Mouse (Mus musculus) urinary bladder, postnatal 14 days (tissue): ENCODE results near the gene Clgn.
"Not testable (repeated sequence)": the region's sequence is repeated elsewhere in the genome, so short reads cannot be mapped to it uniquely, and the experiment has no call there.

Experiments
- DNase-seq: peaks from one replicate; pipeline ENCODE4 v3.0.0; 2021; ENCODE audit warnings: low spot score

Clgn gene

DNA sequence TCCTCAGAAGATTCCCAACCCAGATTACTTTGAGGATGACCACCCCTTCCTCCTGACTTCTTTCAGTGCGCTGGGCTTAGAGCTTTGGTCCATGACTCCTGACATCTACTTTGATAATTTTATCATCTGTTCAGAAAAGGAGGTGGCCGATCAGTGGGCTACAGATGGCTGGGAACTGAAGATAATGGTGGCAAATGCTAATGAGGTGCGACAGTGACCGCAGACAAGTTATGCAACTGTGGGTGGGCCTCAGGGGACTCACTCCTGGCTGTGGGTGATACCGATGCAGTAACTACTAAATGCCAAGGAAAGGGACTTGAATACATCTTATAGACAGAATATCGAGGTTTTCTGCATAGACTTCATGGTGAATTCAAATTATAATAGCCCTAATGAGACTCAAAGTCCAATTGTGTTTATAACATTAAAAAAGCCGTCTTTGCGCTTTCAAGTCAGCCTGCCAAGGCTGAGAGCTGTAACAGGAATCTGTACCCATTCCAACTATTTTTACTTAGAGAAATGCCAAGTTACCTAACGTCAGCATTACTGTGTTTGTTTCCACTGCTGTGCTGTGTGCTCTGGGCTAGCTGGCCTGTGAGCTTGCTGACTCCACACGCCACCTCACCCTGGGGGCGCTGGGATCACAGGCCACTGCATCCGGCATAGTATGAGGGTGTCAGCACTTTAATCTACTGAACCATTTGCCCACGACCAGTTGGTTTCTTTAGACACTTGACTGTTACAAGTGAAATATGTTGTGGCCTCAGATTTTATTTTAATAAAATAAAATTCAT, 33.6 kb downstream of the Clgn start:
- no peak for DNase-seq

DNA sequence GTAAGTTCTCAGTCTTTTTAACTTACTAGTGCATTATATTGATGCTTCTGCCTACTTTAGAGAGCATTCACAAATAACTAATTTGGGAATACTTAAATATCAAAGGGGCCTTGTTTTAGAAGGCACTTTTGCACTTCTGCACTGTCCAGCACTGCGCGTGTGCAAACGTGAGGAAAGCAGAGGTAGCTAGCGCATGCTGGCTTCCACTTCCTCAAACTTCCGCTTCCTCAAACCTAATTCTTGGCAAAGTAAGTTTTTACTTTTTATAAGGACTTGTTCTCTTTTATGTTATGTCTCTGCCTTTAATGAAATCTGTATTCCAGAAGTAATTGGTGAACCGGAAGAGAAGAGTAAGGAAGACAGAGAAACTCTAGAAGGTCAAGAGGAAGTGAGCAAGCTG, 35.5 kb downstream of the Clgn start:
- DNase-seq: no peak

DNA sequence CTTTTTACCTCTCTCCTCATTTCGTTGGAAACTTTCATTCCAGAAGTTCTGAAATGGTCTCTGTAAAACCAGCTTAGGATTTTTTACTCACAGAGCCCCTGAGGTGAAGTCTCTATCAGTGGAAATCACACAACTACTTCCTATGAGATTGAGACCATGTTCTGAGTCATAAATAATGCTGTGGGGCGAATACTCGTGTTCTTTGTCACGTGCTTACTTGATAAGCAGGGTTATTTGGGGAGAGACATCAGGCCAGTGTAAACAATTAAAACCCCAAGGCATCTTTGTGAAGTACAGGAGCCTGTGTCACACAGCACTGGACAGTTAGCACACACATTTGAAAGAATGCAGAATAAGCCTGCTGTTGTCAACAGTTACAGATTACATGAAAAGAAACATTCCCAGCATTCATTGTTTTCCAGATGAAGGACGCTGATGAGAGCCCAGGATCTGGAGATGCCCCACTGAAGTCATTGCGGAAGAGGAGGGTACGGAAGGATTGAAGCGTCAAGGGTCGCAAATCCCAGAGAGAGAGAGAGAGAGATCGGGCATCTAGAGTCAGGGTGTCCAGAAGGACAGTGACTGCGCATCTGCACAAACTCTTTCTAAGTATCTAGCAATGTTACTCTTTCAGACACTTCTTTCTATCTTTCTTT, 36.6 kb downstream of the Clgn start:
- no peak for DNase-seq

DNA sequence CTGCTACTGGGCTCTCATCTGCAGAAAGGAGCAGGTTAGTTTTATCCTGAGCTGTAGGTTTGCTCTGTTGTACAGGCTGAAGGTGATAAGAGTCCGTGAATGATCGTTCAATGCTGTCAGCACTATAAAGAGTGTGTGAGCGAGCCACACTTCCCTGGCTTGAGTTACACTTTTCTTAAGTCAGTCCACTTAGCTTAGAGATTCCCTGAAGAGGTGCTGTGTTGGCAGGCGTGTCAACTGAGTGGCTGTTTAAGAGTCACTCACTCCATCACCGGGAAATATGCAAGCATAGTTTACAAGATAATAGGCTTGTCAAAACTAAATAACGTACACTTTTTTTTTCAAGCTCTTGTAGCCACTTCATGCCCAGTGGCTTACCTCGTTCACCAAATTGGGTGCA, 37.3 kb downstream of the Clgn start:
- no peak for DNase-seq

DNA sequence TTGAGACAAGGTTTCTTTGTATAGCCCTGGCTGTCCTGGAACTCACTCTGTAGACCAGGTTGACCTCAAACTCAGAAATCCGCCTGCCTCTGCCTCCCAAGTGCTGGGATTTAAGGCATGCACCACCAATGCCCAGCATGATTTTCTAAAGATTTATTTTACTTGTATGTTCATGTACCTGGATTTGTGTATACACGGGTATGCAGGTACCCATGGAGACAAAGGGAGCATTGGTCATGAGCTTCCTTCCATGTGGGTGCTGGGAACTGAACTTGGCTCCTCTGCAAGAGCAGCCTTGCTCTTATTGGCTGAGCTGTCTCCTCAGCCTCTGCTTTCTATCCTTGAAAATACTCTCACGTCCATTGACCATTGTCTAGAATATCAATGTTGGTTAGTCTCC, 39.0 kb downstream of the Clgn start:
- not testable (repeated sequence) for DNase-seq

DNA sequence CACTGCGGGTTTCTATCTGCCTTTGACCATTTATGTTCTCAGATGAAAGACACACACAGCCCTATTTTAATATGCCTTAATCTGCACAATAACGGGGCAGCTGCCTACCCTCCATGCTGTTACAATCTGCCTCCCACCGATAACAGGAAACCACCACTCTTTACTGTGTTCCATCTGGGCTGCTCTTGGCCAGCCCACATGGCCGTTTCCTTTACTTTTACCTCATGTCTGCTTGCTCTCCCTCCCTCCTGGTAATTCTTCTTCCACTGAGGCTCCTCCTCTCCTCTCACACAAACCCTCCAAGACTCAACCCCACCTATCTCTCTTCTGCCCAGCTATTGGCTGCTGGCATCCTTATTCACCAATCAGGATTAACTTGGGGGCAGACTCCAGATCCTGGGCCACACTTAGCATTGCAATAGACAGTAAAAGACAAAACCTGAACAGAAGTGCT, 39.4 kb downstream of the Clgn start:
- no peak for DNase-seq

DNA sequence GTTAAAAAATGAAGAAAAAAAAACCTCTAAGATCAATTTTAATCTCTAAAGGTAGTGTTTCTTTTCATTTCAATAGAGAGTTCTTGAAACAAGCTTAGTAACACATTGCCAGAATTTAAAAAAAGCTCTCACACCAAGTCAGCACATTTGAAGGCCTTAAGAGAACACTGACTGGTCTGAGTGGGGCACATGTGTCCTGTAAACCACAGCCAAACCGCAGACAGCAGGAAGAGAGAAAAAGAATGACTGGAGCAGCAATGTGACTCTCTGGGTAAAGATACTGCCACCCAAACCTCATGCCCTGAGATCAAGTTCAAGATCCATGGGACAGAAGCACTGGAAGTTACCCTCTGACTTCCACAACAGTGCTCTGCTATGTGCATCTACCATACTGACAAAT, 47.4 kb downstream of the Clgn start:
- no peak for DNase-seq

DNA sequence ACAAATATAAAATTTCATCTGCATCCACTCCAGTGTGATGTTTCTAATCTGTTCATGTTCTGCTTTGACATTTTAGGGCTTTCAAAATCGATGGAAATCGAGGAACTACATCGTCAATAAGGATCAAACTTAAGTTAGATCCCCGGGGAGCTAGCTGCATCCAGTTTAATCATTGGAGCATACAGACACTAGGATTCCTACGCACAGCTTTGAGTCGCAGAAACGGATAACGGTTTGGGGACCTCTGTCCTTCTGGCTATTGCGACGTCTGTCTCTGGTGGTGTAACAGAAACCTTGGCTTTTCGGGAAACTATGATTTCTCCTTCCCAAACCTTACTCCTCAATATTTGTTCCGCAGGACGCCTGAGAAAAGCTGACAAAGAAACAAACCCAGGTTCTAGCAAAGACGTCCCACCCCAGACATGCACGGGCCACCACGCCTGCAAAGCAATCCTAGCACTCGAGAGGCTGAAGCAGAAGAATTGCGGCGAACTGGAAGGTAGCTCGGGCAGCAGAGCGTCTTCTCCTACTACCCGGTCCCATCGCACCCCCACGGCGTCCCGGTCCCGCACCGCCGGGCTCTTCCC, 52.1 kb downstream of the Clgn start:
- no peak for DNase-seq

DNA sequence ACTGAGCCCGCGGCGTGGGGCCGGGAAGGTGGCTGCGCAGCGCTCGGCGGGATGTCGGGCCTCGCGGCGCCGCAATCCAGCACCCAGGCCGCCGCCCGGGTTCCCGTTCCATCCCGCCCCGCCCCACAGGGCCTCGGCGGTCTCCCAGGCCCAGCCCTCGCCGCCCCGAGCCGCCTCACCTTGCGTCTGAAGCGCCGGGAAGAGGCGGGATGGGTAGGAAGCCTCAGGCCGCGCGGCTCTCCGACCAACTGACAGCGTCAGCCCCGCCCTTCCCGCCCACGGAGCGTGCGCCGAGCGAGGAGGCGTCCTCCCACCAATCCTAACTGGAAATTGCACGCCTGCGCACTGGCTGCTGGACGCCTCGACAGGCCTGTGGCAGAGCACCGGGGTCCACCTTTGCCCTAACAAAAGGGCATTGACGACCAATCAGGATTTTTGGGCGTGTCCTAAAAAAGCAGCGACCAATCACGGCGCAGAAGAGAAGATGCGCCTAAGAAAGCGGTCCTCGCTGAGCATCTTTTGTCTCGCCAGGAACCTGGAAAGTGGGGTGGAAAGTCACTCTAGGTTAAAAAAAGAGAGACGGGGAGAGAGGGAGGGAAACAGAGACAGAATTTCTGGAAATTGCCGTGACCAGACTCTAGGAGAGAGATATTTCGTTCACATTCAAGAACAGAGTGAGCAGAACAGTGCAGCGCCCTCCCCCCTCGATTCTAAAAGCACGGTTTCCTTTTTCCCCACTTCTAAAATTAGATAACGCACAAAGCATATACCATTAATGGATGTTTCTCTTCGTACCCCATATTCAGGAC, 52.8 kb downstream of the Clgn start:
- peak; percentile 99 for DNase-seq

DNA sequence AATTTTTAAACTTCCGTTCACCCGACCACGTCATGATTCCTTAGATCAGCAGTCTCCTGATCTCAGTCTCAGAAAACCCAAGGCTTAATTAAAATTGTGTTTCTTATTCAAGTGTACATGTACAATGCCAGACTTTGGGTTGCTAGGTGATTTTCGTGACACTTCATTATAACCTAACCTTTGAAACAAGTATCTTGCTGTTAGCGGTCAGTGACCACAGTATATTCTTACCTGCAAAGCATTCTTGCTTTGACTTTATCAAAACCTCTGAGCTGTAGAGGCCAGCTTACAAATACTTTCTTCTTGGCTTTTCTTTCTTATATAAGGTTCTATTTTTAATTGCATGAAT, 53.4 kb downstream of the Clgn start:
- no peak for DNase-seq

DNA sequence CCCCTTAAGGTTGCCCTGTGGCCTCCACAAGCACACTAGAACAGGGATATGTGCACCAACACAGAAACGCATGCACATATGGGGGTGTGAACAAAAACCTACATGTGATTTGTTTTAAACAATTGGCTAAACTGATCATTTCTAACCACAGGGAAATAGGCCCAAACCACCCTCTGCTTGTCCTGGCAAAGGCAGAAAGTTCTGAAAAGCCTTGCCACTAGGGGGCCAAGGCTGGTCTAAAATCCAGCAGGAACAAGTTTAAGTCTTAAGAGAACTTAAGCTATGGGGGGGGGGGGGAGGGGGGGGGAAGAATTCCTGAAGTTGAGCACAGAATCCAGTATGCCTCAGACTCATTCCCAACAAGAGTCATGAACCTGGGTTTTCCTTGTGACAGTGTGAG, 60.3 kb downstream of the Clgn start:
- DNase-seq: peak; percentile 20

DNA sequence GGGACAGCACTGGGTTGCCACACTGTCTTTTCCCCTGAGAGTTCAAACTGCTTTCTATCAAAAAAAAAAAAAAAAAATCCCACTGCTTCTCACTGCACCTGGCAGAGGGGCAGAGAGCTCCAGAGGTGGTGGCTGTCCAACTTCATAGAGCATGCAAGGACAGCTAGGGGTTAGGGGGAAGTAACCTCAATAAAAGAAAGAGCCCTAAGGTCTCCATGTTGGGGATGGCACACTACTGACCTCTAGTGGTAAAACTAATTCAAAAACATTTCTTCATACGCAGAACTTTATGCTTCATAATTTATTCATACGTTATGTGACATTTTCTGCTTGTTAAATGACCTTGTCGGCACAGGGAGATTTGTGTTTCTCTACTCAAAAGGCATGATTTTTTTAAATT, 61.4 kb downstream of the Clgn start:
- no peak for DNase-seq

DNA sequence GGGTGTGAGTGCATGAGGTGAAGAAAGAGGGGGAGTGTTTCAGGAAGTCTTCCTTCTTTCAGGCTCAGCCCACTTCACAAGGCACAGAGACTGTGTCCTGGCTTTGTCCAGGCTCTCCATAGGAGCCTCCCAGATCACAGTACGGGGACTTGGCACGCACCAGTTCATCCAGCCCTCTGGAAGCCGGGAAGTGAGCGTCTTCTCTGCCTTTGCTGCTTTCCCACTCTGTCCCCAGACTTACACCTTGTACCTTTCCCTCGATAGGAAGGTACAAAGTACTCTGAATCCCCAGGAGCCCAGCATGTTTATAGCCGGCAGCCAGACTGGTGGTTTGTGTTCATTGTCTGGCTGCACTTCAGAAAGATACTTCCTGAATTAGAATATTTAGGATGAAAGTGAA, 67.5 kb downstream of the Clgn start:
- no peak for DNase-seq

DNA sequence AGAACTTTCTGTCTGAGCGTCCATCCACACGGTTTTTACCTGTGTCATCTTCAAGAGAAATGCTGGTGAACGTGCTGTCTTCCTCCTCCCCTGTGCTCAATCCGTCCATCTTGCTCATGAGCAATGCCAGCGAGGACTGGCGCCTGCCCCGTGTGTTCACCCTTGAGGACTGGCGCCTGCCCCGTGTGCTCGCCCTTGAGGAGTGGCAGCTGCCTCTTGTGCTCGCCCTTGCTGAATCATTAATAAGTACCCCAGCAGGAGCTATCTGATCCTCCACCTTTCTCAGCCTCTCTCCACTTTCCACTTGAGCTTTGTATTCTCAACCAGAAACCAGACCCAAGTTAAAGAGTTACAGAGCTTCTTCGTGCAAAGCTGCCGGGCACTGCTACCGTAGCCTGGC, 68.6 kb downstream of the Clgn start, which contains the start of gene Scoc:
Gene Scoc, minus strand, starts transcription at position 170 of the 400 bp plus-strand sequence.
- DNase-seq: no peak

DNA sequence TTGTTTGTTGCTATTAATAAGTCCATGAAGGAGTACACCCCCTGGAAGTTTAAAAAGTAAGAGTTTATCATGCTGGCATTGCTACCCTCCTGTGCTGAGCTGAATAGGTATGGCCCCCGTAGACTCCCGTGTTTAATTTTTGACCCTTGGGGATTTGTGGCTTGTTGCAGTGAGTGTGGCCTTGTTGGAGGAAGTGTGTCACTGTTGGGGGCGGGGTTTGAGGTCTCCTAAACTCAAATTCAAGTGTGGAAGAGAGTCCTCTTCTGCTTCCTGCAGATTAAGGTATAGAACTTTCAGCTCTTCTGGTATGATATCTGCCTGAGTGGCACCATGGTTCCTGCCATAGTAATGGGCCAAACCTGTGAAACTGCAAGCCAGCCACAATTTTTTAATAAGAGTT, 69.9 kb downstream of the Clgn start:
- DNase-seq: no peak
